ENCODE assay signal across 17 mouse cellular contexts in the genomic region with DNA sequence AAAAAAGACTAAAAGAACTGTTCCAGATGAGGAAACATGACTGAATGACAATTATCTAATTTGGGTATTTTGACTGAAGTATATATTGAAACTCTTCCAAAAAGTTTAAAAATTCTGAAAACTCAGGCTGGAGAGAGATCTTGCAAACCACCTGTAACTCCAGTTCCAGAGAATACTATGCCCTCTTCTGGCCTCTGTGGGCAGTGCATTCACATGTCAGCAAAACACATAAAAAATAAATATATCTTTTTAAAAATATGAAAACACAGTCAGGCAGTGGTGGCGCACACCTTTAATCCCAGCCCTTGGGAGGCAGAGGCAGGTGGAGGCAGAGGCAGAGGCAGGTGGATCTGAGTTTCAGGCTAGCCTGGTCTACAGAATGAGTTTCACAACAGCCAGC. TPM values are rescaled to one million over a fixed set of nuclear protein-coding genes. Genes with fewer than 3 reads are reported as not detected.
DNase-seq lines count a peak whose midpoint lies in the region; ATAC-seq lines count a peak whose summit lies in the region.
"Had no signal": no experiment of that assay in that cellular context is flagged by ENCODE, and none has a peak within 500 bp of the region (broad histone marks: within the 10 kb centered on the region; RNA-seq: fewer than 3 reads in every experiment).

No protein-coding gene starts in this region.

- H3K9me3 ChIP-seq in kidney, embryonic 16.5 days (ENCODE audit: low read length), result no peaks in the 10 kb centered on the region
- H3K9me3 ChIP-seq: hindbrain, embryonic 12.5 days; liver, embryonic 15.5 days had no signal

- peak; percentile 13 for DNase-seq in kidney, postnatal 10 days
- peak; percentile 10 for DNase-seq in spleen, adult 12 weeks (ENCODE audit: low spot score)
- DNase-seq in spleen, adult 18-20 months, result no peak
- DNase-seq in T-cell, adult 2 months (ENCODE audit: low spot score), result peak; percentile 26
- DNase-seq in thymus, postnatal 4 days, result peak; percentile 59
- no peak for DNase-seq in urinary bladder, postnatal 4 days (ENCODE audit: low spot score in 2 of 2)
- no peak for DNase-seq in adrenal gland, postnatal 36 days
- DNase-seq: adrenal gland, postnatal 14 days; cerebellum, postnatal 36 days; kidney, adult 9 months; layer of hippocampus, adult 9-11 months had no signal

- H3K27me3 ChIP-seq in kidney, embryonic 16.5 days (ENCODE audit: insufficient read depth, low read length), result peaks cover 20% of the 10 kb centered on the region
- H3K27me3 ChIP-seq: liver, embryonic 15.5 days had no signal

- peaks cover 6% of the 10 kb centered on the region; the same call in 1 of the 2 replicates for H3K4me1 ChIP-seq in kidney, embryonic 16.5 days (ENCODE audit: insufficient read depth, low read length)

- no peak overlapping the region for H3K9ac ChIP-seq in kidney, embryonic 16.5 days (replicated peaks; ENCODE audit: low read length)
- H3K9ac ChIP-seq: hindbrain, embryonic 12.5 days; liver, embryonic 15.5 days had no signal

- WGBS in kidney, embryonic 16.5 days, result 92% methylated on average over 1 of the region's 1 CpGs

- no peaks in the 10 kb centered on the region for H3K36me3 ChIP-seq in kidney, embryonic 16.5 days (ENCODE audit: insufficient read depth, low read length)
- H3K36me3 ChIP-seq: hindbrain, embryonic 12.5 days; liver, embryonic 15.5 days had no signal

- H3K4me2 ChIP-seq in kidney, embryonic 16.5 days (replicated peaks; ENCODE audit: low read depth, low read length), result no peak overlapping the region
- H3K4me2 ChIP-seq: hindbrain, embryonic 12.5 days; liver, embryonic 15.5 days had no signal

- no peak overlapping the region for H3K4me3 ChIP-seq in kidney, embryonic 16.5 days (ENCODE audit: low read length)
- H3K4me3 ChIP-seq: hindbrain, embryonic 12.5 days; liver, embryonic 15.5 days had no signal

- no peak overlapping the region for H3K27ac ChIP-seq in kidney, embryonic 16.5 days (ENCODE audit: low read length)
- H3K27ac ChIP-seq: hindbrain, embryonic 12.5 days; liver, embryonic 15.5 days had no signal

- no peak for ATAC-seq in kidney, embryonic 16.5 days (ENCODE audit: low FRiP score, low TSS enrichment)

RNA-seq across cellular contexts. Expression of a gene that starts 3.7 kb away (rescaled TPM):
- polyA plus RNA-seq in kidney, embryonic 16.5 days (2015; fragmentation: Nextera tagmentation; extraction: Ambion mirVana), result 14.3 and 17.6 TPM in 2 replicates
- total RNA-seq in adrenal gland, postnatal 36 days (2021), result 1 to 10 TPM; 8.7 to 9.8 TPM

RNA-seq across cellular contexts. Expression of a gene that starts 18.6 kb away (rescaled TPM):
- 31.1 and 35.9 TPM in 2 replicates for polyA plus RNA-seq in kidney, embryonic 16.5 days (2015; fragmentation: Nextera tagmentation; extraction: Ambion mirVana)
- total RNA-seq in adrenal gland, postnatal 36 days (2021), result 10 to 100 TPM; 43.3 to 53.9 TPM

RNA-seq across cellular contexts. Expression of a gene that starts 44.9 kb away (rescaled TPM):
- 3.8 and 6.0 TPM in 2 replicates for polyA plus RNA-seq in kidney, embryonic 16.5 days (2015; fragmentation: Nextera tagmentation; extraction: Ambion mirVana)
- total RNA-seq in adrenal gland, postnatal 36 days (2021), result 1 to 10 TPM; 2.0 TPM
- total RNA-seq: granulocyte monocyte progenitor cell, adult 5-6 weeks; megakaryocyte-erythroid progenitor cell, adult 5-6 weeks; neutrophil, adult 5-6 weeks had no signal

Comparison
In these comparisons a context has a peak if more than half of its experiments do, and no peak if none do; other contexts are left out.
1. DNase-seq: peak in kidney, postnatal 10 days (single experiment), spleen, adult 12 weeks (single experiment), T-cell, adult 2 months (single experiment) and thymus, postnatal 4 days (single experiment); none in spleen, adult 18-20 months (0 of 2), urinary bladder, postnatal 4 days (0 of 2) and adrenal gland, postnatal 36 days (0 of 2).